Mouse (Mus musculus) bone marrow, adult 2 months (tissue): ENCODE measurements around the gene Tex44.

Source experiments
- CTCF ChIP-seq: fragments of 200-500 bp; IDR thresholded peaks from 2 replicates; pipeline ENCODE4 v1.5.1; 2011; ENCODE audit warnings: low read length, control low read depth; ENCODE audit not compliant: control insufficient read depth, insufficient read depth
- POLR2A ChIP-seq: fragments of 200-500 bp; IDR thresholded peaks from 2 replicates; pipeline ENCODE4 v1.6.1; 2011; ENCODE audit warnings: low read depth, mild to moderate bottlenecking, control low read depth, low read length, borderline replicate concordance; ENCODE audit not compliant: control insufficient read depth

DNA sequence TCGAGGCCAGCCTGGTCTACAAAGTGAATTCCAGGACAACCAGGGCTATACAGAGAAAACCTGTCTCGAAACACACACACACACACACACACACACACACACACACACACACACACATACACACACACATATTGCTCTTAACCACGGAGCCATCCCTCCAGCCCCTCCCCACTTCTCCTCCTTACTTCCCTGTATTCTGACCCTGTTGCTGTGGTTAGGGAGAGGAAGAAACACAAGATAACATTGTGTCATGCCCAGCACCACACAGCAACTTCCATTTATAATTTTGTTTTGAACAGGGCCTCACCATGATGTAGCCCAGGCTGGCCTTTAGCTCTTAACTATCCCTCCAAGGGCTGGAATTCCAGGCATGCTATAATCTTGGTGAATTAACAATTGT lies 26.8 kb upstream of the Tex44 start:
- TF ChIP-seq CTCF (no peak), POLR2A (no peak)
